Mouse (Mus musculus) testis, adult 2 months (tissue): ENCODE measurements around the gene Olfr1022.

ENCODE experiments used
- CTCF ChIP-seq: fragments of 200-500 bp; IDR thresholded peaks from 2 replicates; pipeline ENCODE4 v1.5.1; 2012; ENCODE audit warnings: low read depth, mild to moderate bottlenecking, inconsistent platforms, low read length, moderate library complexity; ENCODE audit not compliant: control insufficient read depth, insufficient read depth, insufficient replicate concordance
- POLR2A ChIP-seq: fragments of 200-500 bp; IDR thresholded peaks from 2 replicates; pipeline ENCODE4 v1.6.1; 2012; ENCODE audit warnings: low read depth, mild to moderate bottlenecking, inconsistent platforms, low read length, moderate library complexity; ENCODE audit not compliant: control insufficient read depth

DNA sequence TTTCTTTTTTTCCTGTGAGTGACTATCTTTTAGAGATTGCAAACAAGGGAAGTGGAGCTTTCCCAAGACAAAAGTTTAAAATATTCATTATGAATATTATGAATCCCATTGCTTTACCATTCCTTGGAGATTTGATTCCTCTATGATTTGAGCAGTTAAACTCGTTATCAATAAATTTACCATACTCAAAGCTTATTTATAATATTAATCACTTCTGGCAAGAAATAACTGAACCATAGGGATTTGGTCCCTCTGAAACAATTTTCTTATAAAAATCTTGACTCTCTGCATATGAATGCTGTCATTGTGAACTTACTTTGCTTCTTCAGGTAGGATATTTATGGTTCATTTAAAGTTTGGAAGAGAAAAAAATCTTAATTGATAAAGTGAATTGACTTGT lies 46.5 kb downstream of the Olfr1022 start, which contains the start of gene Olfr1025-ps1:
- no peak for TF ChIP-seq POLR2A
- TF ChIP-seq CTCF: no peak
